Mouse (Mus musculus) embryonic facial prominence, embryonic 14.5 days (tissue): ENCODE data around the gene Ntng1. TPM values are rescaled to one million over a fixed set of nuclear protein-coding genes. Genes with fewer than 3 reads are reported as not detected.

Source experiments
- ATAC-seq: fragments of 200-750 bp; cut with Nextera tagmentation; 2 replicates; pipeline ENCODE4 v1.8.0; 2017; ENCODE audit warnings: low read depth, moderate number of reproducible peaks, moderate TSS enrichment
- DNase-seq: peaks from one replicate; pipeline ENCODE4 v3.0.0-alpha.2; 2015; ENCODE audit warnings: low spot score
- H3K27ac ChIP-seq: fragments of 300-500 bp; sonication (generic); replicated peaks from 2 replicates; pipeline ENCODE4 v1.5.1; 2014; ENCODE audit warnings: low read depth, mild to moderate bottlenecking, low read length, moderate library complexity
- H3K27me3 ChIP-seq: fragments of 300-500 bp; sonication (generic); replicated peaks from 2 replicates; pipeline ENCODE4 v1.6.1; 2014; ENCODE audit warnings: low read length; ENCODE audit not compliant: control insufficient read depth, insufficient read depth
- H3K36me3 ChIP-seq: fragments of 300-500 bp; sonication (generic); 2 replicates; pipeline ENCODE4 v1.6.1; 2014; ENCODE audit warnings: low read length, mixed read lengths; ENCODE audit not compliant: control insufficient read depth, insufficient read depth
- H3K4me1 ChIP-seq: fragments of 300-500 bp; sonication (generic); 2 replicates; pipeline ENCODE4 v1.6.1; 2014; ENCODE audit warnings: antibody characterized with exemption, low read length; ENCODE audit not compliant: control insufficient read depth, insufficient read depth
- H3K4me2 ChIP-seq: fragments of 300-500 bp; sonication (generic); 2 replicates; pipeline ENCODE4 v1.6.1; 2014; ENCODE audit warnings: low read depth, mild to moderate bottlenecking, low read length, moderate library complexity, mixed read lengths
- H3K4me3 ChIP-seq: fragments of 300-500 bp; sonication (generic); 2 replicates; pipeline ENCODE4 v1.5.1; 2014; ENCODE audit warnings: low read depth, mild to moderate bottlenecking, low read length
- H3K9ac ChIP-seq: fragments of 300-500 bp; sonication (generic); 2 replicates; pipeline ENCODE4 v1.6.1; 2014; ENCODE audit warnings: low read depth, mild to moderate bottlenecking, low read length, moderate library complexity, mixed read lengths
- H3K9me3 ChIP-seq: fragments of 300-500 bp; sonication (generic); 2 replicates; pipeline ENCODE4 v1.6.1; 2016; ENCODE audit warnings: low read length; ENCODE audit not compliant: control insufficient read depth
- WGBS: fragments of 180-500 bp; shearing (Covaris S2); extraction: QIAGEN DNeasy Blood & Tissue Kit; methylation state at CpG from one replicate; pipeline ENCODE4 v1.1.7; 2014; 5-methylcytosine and 5-hydroxymethylcytosine counted together
- polyA plus RNA-seq: library from polyadenylated mRNA; unstranded; fragments of >200 nt; fragmentation: Nextera tagmentation; extraction: Ambion mirVana; gene quantifications from 2 replicates; pipeline ENCODE4 v1.2.1, GENCODE M21; 2014

Ntng1 gene
- polyA plus RNA-seq, 1 experiment from 2014 or later, result 3.8 TPM

GRCm38 (mm10) chr3:109975106-109975505, 168.7 kb downstream of the Ntng1 start:
- no peaks in the 10 kb centered on the region for H3K27me3 ChIP-seq
- H3K9ac ChIP-seq, result no peak overlapping the region
- ATAC-seq, result no peak
- no peak overlapping the region for H3K27ac ChIP-seq
- 66% methylated on average over 4 of the region's 4 CpGs for WGBS
- no peaks in the 10 kb centered on the region for H3K9me3 ChIP-seq
- no peak overlapping the region for H3K4me2 ChIP-seq
- DNase-seq, result no peak
- H3K36me3 ChIP-seq, result no peaks in the 10 kb centered on the region
- H3K4me1 ChIP-seq, result no peaks in the 10 kb centered on the region
- no peak overlapping the region for H3K4me3 ChIP-seq

DNA sequence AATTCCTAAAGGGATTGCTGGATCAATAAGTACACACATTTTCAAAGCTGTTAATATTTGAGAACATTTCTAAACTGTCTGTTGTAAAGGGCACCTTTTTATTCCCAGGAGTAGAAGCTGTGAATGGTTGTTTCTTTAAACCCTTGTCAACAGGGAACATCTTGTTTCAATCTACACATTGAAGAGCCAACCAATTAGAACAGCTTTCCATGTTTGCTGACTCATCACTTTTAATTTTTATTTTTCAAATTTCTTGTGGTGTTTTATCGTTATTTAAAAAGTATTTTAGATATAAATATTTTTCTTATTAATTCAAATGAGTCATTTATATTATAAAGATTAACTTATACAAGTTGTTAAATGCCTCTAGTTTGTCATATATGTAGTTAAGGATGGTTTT, 172.3 kb downstream of the Ntng1 start:
- 75% methylated on average over 1 of the region's 1 CpGs for WGBS
- ATAC-seq, result no peak
- no peaks in the 10 kb centered on the region for H3K36me3 ChIP-seq
- H3K4me2 ChIP-seq, result no peak overlapping the region
- H3K27me3 ChIP-seq, result no peaks in the 10 kb centered on the region
- DNase-seq, result no peak
- H3K4me3 ChIP-seq, result no peak overlapping the region
- H3K27ac ChIP-seq, result no peak overlapping the region
- H3K4me1 ChIP-seq, result no peaks in the 10 kb centered on the region
- H3K9me3 ChIP-seq, result no peaks in the 10 kb centered on the region
- H3K9ac ChIP-seq, result no peak overlapping the region

DNA sequence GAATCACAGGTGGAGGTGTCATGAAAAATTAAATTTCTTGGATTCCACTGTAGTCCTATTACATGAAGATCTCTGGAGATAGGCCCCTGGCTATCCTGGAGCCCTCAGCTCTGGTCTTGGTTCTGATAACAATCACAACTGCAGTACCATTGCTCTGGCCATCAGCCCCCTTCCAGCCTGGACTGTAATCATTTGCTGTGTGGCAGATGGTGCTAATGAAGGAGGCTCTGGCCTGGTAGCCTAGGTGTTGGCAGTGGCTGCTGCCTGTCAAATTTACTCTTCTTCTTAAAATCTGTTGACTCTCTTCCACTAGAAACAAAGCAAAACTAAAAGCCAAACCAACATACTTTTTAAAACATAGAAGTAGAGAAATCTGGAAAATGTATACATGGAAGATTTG, 173.6 kb downstream of the Ntng1 start:
- Histone ChIP-seq H3K4me3 (no peak overlapping the region), H3K4me1 (no peaks in the 10 kb centered on the region), H3K27ac (no peak overlapping the region), H3K27me3 (no peaks in the 10 kb centered on the region), H3K9ac (no peak overlapping the region), H3K36me3 (no peaks in the 10 kb centered on the region), H3K9me3 (no peaks in the 10 kb centered on the region), H3K4me2 (no peak overlapping the region)
- DNase-seq (no peak), ATAC-seq (no peak)

DNA sequence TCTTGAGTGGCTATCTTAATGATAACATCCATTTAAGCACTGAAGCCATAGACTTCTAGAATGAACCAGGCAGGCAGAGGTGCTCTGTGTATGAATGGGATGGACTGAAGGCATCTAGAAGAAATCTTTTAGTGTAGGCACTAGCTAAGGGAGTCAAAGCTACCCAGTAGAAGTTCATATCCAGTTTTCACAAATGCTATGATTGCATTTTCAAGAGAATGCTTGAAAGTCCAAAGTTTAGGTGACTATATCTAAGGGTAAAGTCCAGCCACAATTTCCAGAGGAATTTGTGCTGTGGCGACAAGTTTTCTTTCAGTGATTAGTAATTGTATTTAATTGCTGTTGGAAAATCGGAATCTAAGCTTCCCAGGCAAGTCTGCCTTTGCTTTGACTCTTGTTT, 181.2 kb downstream of the Ntng1 start:
- Histone ChIP-seq H3K9ac (no peak overlapping the region), H3K9me3 (no peaks in the 10 kb centered on the region), H3K4me1 (no peaks in the 10 kb centered on the region), H3K27ac (no peak overlapping the region), H3K4me3 (no peak overlapping the region), H3K4me2 (no peak overlapping the region), H3K27me3 (no peaks in the 10 kb centered on the region), H3K36me3 (no peaks in the 10 kb centered on the region)
- DNase-seq (no peak), ATAC-seq (no peak)
- 75% methylated on average over 2 of the region's 2 CpGs for WGBS

DNA sequence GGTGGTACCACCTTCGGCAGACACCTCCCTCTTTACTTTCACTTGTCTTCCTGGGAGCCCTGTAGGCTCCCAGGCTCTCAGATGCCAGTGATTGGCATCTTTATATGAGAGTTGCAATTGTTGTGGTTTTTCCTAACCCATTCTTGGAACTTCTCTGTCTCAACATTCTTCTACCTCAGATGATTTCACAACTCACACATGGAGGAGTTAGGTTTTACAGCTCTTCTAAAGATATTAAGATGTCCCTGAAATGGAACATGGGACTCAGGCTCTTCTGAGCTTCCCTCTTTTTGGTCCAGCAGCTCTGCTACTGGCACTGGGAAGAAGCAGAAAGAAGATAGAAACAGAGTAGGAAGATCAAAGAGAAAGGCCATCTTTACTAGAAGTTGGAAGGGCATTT, 200.9 kb downstream of the Ntng1 start:
- Histone ChIP-seq H3K27ac (no peak overlapping the region), H3K4me1 (no peaks in the 10 kb centered on the region), H3K36me3 (no peaks in the 10 kb centered on the region), H3K4me2 (no peak overlapping the region), H3K9me3 (no peaks in the 10 kb centered on the region), H3K9ac (no peak overlapping the region), H3K27me3 (no peaks in the 10 kb centered on the region), H3K4me3 (no peak overlapping the region)
- DNase-seq (no peak), ATAC-seq (no peak)
- 80% methylated on average over 1 of the region's 1 CpGs for WGBS

DNA sequence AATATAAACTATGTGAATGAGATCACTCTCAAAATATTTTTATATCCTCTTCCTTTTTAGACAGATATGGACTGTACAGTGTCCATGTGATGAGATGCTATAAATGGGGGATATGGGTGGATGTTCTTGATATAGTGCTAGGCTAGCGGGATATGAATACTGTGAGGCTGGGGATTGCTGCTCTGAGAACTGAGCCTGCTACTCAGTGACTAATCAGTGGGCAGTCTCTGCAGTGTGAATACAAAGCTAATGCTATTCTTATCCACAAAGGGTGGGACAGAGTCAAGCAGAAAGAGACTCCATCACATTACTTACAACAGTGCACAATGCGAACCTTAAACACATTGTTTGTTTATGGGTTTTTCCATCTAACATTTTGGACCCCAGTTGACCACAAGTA, 206.2 kb downstream of the Ntng1 start:
- H3K4me1 ChIP-seq, result 0 out of 2 replicates have a peak, but pooled peaks cover 4% of the 10 kb centered on the region
- no peak overlapping the region for H3K4me2 ChIP-seq
- WGBS, result 92% methylated on average over 2 of the region's 2 CpGs
- no peaks in the 10 kb centered on the region for H3K27me3 ChIP-seq
- no peaks in the 10 kb centered on the region for H3K9me3 ChIP-seq
- ATAC-seq (no peak), DNase-seq (no peak)
- no peak overlapping the region for H3K4me3 ChIP-seq
- H3K36me3 ChIP-seq, result no peaks in the 10 kb centered on the region
- no peak overlapping the region for H3K27ac ChIP-seq
- no peak overlapping the region for H3K9ac ChIP-seq

GRCm38 (mm10) chr3:109936275-109936674, 207.5 kb downstream of the Ntng1 start:
- H3K36me3 ChIP-seq, result no peaks in the 10 kb centered on the region
- DNase-seq, result peak; percentile 91
- peak; percentile 85 for ATAC-seq
- no peaks in the 10 kb centered on the region for H3K27me3 ChIP-seq
- 43% methylated on average over 3 of the region's 3 CpGs for whole genome bisulfite sequencing
- 0 out of 2 replicates have a peak, but pooled peaks cover 4% of the 10 kb centered on the region for H3K4me1 ChIP-seq
- H3K9ac ChIP-seq, result no peak overlapping the region
- no peak overlapping the region for H3K27ac ChIP-seq
- H3K9me3 ChIP-seq, result no peaks in the 10 kb centered on the region
- H3K4me3 ChIP-seq, result no peak overlapping the region
- no peak overlapping the region for H3K4me2 ChIP-seq

DNA sequence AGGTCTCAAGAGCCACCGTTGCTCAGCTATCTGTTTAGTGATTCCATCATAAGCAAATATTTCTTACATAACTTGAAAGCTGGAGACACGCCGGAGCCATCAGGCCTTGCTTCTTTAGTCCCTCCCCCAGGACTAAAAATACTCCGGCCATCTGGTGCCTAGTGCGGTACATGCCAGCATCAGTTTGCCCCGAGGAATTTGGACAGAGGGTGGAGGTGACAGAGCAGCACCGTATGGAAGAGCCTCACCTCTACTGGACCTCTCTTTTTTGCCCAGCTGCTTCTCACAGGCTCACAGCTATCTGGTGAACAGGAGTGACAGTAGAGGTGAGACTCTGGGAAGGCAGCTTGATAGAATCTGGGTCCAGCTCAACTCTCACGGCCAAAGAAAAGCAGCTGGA, 211.6 kb downstream of the Ntng1 start:
- Histone ChIP-seq H3K36me3 (no peaks in the 10 kb centered on the region), H3K9ac (no peak overlapping the region), H3K27me3 (no peaks in the 10 kb centered on the region), H3K4me1 (0 out of 2 replicates have a peak, but pooled peaks cover 4% of the 10 kb centered on the region), H3K4me2 (no peak overlapping the region), H3K4me3 (no peak overlapping the region), H3K9me3 (no peaks in the 10 kb centered on the region), H3K27ac (no peak overlapping the region)
- ATAC-seq (no peak), DNase-seq (no peak)
- 65% methylated on average over 8 of the region's 8 CpGs for WGBS

DNA sequence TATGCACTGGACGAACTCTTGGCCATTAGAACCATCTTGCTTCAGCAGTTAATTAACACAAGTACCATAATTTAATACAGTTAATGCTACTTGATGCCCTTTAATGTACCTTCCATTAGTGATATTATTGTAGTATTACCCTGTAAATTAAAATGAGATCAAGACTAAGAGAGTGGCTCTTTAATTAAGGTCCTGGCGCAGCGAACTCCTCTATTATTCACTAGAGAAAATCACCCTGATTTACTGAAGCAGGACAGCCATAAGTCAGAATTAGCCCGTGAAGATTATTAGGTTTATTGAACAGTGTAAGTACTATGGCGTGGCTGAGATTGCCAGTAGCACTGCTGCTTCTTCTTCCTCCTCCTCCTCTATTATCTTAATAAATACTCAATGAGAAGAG, 212.8 kb downstream of the Ntng1 start:
- DNase-seq, result no peak
- WGBS, result 80% methylated on average over 5 of the region's 5 CpGs
- Histone ChIP-seq H3K4me2 (no peak overlapping the region), H3K4me1 (no peaks in the 10 kb centered on the region), H3K9me3 (no peaks in the 10 kb centered on the region), H3K27me3 (no peaks in the 10 kb centered on the region), H3K4me3 (no peak overlapping the region), H3K36me3 (no peaks in the 10 kb centered on the region), H3K9ac (no peak overlapping the region), H3K27ac (no peak overlapping the region)
- ATAC-seq, result no peak
